Mouse (Mus musculus) heart, postnatal 14 days (tissue): Measurements from ENCODE around the gene Rac2. TPM values are rescaled to one million over a fixed set of nuclear protein-coding genes. Genes with fewer than 3 reads are reported as not detected.

Source experiments
- DNase-seq, 2 experiments: peaks; one replicate each; pipeline ENCODE4 v3.0.0; 2021 to 2022
- intact Hi-C: fragments of 180-260 bp; cut with DNase I; formaldehyde crosslinking; loops from one replicate; pipeline ENCODE4 v1.15.1; 2025
- total RNA-seq, 2 experiments: library from RNA; stranded (reverse); gene quantifications; 2 replicates each; pipeline ENCODE4 v1.2.3; 2021

Gene Rac2
- total RNA-seq, 2 experiments from 2014 or later: 3.9 to 18.7 TPM

DNA sequence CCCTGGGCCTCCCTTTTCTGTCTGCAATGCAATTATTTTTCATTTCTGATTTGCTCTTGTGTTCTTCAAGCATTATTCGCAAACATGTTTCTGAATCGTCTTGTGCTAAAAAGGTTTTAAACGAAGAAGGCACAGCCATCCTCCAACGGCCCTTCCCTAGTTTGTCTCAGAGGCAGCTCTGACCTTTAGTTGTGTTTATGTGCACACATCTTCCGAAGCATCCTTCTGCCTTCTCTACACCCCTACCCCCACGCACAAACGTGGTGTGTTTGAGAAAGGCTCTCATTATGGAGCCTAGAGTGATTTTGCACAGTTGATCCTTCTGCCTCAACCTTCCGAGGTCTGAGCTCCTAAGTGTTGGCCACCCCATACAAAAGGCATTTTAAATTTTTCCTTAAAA, 23.9 kb downstream of the Rac2 start:
- DNase-seq: no peak
- intact Hi-C loops: no loop called here

DNA sequence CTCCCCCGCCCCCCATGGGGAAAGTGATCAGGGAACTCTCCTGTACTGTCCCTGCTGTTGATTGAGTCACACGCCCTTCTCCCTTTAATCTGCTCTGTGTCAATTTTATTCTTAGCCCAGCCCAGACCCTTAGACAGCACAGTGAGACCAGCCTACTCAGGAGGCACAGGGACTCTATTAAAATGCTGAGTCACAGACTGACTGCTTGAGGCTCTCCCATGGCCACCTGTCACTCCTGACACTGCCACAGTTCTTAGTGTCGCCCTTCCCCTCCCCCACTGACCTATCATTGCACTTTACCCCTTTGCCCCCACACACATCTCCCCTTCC, 24.3 kb downstream of the Rac2 start:
- DNase-seq: no peak
- intact Hi-C loops: no loop called here

DNA sequence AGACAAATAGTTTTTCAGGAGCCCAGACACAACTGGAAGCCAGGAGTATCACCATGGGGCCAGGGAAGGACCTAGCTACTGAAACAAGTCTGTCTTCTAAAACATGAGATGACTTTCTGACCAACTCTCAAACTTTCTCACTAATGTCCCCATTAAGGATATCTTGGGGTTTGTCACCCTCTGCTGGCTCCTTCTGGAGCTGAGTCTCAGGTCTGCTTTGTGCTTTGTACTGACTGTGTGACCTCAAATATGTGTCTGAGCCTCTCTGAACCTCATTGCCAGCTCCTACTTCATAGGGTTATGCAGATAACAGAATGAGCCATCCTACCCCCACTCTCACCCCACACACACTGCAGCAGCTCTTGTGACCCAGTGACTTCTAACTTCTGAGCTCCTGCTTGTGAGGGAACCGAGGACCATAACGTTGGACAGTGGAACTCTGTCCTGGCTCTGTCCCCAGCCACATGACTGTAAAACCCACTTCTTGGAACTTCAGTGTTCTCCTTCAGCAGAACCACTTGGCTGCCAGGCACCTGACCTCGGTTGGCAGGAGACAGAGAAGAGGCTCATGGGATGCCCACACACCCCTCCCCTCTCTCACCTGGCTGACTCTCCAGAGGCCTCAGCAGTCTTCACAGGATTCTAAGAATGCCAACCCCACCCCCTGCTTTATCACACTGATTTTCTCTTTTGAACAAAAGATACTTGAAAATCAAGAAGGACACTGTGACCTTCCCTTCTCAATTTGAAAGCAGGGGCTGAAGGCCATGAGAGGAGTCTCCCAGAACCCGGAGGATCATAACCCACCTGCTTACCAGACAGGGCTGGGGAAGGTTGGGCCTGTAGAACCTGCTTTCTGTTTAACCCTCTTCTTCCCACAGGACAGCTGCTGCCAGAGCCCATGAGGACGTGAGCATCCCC, 24.9 kb downstream of the Rac2 start:
- intact Hi-C loops: no loop called here
- peak; percentile 39 to 49 for DNase-seq

DNA sequence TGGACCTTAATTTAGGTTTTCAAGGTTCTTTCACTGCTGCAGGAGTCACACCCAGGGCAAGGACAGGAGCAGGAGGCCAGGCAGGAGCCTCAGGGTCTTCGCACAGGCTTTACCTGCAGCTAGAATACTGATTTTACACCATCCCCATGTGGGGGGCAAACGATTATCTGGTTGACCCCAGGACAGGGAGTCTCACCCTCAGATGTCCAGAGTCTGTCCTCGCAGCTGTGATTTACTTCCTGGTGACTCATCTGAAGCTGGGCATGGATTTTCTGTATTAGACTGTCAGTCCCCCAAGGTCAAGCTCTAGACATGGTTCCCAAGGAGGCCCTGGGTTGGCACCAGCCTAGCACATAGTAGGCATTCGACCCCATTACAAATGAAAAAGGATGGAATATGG, 26.5 kb downstream of the Rac2 start:
- DNase-seq: no peak
- intact Hi-C loops: no loop called here

DNA sequence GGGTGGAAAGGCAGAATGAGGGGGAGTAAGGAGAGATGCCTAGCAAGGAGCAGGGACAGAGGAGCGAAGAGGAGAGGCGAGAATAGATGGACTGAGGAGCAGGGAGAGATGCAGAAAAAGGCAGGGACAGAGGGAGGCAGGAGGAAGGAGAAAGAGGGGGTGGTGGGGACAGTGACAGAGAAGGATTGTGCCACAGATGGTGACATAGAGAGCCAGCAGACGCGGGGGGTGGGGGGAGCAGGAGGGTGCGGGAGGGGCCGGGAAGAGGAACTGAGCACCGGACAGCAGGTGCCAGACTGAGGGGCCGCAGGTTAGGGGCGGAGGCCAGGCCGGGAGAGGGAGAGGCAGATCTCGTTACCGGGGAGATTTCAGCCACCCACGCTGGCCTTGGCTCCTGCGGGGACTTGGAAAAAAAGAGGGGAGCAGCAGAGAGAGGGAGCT, 28.0 kb downstream of the Rac2 start, which contains the start of gene Sstr3:
Gene Sstr3 (minus strand): TSS at position 125 of the 441 bp plus-strand sequence.
- intact Hi-C loops: no loop called here
- no peak for DNase-seq

DNA sequence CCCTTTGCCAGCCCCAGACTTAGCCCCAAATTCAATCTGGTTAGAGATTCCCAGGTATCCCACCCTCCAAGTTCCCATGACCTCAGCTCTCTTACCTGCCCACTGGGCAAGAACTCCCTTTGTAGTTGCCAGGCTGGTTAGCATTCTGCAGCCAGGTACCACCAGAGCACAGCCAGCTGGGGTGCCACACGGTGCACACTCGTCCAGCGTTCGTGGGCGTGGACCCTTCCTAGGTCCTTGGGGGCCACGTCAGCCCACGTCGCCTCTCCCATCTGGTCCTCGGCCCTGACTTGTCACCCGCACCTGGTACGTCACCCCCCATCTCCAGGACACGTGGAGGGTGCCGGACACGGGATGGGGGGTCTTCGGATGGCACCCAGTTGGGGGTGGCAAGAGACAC, 28.5 kb downstream of the Rac2 start:
- intact Hi-C loops: no loop called here
- DNase-seq: no peak

DNA sequence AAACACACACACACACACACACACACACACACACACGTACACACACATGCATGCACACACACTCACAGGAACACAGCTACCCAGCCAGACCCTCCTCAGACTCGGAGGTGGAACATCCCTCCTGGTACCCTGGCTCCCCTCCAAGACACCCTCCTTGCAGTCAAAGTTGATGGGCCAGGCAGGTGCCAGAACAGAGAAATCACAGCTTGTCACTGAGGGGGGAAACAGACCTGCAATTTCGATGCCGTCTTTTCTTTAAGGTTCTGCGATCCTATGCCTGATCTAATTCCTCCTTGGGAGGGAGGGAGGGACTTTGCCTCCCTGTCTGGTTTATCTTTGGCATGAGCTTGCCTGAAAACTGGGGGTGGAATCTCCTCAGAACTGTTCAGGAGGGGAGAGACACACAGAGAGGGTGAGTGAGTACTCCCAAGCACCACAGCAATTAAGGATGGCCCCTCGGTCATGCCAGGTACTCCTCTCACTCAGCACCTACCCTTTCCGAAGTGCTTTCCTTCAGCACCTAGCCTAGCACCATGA, 29.7 kb downstream of the Rac2 start:
- DNase-seq: no peak
- intact Hi-C loops: no loop called here

DNA sequence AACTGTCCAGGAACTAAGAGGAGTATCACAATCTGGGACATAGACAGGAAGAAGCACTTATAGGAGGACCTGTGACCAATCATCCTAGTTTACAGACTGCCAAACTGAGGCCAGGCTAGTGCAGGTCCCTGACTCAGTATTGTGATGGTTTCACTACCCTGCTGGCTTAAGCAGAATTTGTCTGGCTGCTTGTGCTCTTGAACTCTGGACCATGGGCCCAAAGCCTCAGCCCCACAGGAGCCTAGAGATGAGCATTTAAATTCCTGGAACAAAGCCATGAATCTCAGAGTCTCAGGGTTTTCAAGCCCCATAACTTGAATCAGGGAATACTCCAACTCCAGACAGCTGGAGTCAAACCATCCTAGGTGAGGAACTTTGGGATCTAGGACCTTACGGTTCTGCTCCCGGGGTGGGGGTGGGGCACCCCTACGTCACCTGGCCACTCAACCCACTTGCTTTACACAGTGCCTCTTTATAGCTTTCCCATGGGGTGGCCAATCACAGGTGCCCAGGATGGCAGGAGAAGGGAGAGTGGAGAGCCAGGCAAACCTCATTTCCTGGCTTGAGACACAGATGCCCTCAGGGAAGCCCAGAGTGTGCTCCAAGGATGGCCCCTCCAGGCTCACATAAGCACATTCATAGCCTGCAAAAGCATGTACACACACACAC, 30.4 kb downstream of the Rac2 start:
- DNase-seq: no peak
- intact Hi-C loops: no loop called here

DNA sequence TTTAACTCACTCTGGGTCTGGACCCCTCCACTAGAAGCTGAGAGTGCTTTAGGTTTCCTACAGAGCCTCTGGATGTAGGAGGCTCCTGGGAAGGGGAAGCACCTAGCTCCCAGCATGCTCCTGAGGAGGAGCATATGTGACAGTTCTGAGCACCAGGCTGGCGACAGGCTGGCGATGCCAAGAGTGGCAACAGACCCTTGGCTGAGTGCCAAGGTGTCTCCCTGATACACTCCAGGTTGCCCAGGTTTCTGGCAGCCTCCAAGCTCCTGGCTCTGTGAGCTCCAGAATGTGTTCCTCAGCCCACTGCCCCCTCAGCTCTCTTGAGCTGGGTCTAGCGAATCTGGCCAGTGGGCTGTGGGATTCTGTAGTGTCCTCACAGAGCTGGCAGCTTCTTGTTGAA, 31.0 kb downstream of the Rac2 start:
- intact Hi-C loops: no loop called here
- DNase-seq: peak; percentile 33 to 69

DNA sequence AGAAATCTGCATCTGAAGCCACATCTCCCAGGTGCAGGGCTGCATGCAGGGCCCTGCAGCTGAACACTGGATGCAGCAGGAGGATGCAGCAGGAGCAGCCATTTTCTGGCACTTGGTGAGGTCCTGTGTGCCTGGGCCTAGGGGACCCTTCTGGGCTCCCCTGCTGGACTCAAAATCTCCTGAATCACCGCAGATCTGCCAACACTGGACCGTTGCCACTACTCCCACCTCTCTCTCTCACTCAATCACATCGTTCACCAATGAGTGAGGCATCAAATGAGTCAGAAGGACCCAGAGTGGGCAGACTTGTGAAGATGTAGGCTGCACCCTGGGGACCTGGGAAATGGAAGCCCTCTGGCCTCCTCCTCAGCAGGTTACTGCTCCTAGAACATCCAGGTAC, 31.5 kb downstream of the Rac2 start:
- intact Hi-C loops: no loop called here
- no peak for DNase-seq

DNA sequence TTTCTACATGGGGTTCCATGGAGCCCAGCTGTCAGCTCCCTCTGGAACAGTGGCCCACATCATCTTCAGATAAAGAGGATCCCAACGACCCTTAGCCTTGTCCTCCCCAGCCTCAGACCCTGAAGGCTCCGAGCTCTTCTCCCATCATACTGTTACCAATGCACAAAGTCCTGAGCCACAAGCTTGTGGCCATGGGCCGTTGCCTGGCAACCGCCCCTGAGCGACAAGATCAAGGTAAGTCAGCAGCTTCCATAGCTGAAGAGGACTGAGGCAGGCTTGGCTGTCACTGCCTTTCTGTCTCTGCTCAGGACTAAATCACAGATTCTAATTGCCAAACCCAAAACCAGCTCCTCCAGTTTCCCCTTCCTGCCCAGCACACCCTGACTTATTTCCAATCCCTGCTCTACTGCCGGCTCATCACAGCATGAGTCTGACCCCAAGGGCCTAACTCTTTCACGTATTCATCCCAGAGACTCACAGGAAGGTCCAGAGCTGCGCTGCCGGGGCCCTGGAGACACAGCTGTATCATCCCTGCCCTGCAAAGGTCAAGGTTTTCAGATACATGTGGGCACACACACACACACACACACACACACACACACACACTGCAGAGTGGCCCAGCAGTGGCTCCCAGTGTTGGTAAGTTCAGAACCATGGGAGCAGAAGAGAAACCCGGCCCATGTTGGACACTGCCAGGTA, 36.7 kb downstream of the Rac2 start:
- DNase-seq: no peak
- intact Hi-C loops: loop anchor here (10.0 kb wide), 2 partner anchors 181 to 281 kb away; no protein-coding TSS in a partner anchor

DNA sequence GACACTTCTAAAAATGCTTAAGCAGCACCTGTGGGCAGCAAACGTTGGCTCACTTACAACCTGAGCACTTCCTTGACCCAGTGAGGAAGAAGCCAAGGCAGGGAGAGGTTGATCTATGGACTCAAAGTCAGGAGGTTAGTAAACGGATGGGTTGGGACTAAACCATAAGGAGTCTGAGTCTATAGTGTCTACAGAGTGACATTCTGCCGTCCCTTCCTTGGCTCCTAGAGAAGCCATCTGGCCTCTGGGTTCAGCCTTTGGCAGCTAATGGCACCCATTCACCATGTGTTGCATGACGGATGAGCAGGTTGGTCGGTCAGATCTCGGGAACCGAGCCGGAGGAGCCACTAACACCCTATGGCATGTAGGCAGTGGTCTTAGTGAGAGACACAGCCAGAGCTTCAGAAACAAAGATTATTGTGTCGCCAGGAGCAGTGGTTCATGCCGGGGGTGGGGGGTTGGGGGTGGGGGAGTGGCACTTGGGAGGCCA, 39.2 kb downstream of the Rac2 start:
- intact Hi-C loops: loop anchor here (5.0 to 10.0 kb wide), 4 partner anchors 49 to 356 kb away; no protein-coding TSS in a partner anchor
- no peak for DNase-seq

DNA sequence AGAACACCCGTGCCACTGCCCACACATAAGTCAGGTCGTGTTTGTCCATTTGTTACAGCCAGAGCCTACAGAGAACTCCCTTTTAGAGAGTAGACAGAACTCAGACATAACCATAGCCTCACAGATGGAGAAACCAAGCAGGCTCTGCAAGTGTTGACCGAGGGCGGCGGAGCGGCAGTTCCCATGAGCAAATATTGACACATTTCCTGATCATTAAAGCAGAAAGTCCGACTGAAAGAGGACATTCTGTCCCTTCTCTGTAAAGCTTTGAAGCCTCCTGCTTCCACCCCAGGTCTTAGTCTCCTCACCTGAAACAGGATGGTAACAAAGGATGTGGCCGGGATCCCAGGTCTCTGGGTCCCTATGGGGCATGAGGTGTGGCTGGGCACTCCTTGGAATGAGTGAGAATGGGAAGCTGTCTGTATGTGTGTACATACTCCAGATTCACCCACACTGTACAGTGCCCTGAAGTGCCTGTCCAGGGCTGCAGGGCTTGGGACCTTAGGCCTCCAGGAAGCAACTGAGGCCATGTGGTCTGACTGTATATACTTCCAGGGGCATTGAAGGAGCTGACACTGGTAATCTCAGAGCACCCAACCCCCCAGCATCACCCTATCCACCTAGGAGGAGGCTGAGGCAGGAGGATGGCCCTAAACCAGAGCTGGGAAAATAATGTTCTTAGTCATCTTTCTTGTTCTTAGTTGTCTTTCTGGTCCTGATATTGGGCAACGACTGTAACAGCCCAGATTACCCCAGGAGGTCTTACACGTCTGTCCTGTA, 39.8 kb downstream of the Rac2 start:
- intact Hi-C loops: loop anchor here (1.0 to 10.0 kb wide), 6 partner anchors 18 to 355 kb away; no protein-coding TSS in a partner anchor
- no peak for DNase-seq

DNA sequence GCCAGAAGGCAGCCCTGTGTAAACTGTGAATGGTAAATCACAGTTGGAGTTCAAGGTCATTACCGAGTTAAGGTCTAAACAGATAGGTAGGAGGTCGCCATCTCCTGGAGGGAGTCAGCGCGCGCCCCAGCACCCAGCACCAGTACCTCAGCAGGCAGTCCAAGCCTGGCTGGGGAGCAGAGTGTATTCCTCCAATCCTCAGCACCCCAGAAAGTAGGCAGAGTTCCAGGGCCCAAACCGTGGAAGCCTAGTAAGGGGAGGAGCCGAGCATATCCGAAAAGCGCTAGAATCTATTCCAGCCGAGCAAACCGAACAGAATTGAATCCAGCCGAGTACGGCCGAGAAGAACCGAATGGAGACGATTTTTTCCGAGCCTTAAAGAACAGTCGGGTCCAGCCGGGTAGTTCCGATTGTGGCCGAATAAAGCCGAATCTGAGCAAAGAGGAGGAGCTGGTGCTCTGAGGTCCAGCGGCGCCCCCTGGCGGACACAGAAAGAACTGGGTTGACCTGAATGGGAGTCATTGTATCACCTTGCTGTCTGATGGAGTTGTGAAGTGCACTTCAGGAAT, 40.6 kb downstream of the Rac2 start:
- intact Hi-C loops: loop anchor here (1.0 to 10.0 kb wide), 6 partner anchors 18 to 355 kb away; no protein-coding TSS in a partner anchor
- peak; percentile 98 for DNase-seq

DNA sequence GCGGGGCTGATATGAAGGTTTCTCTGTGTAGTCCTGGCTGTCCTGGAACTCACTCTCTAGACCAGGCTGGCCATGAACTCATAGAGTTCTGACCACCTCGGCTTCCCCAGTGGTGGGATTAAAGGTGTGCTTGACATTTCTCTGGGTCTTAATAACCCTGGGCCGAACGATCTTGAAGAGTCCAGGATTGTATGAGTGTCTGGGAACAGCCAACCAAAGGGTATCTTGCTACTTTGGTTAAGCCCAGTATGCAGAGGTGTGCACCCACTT, 41.2 kb downstream of the Rac2 start:
- peak in 1 of 2 experiments; percentile 28 for DNase-seq
- intact Hi-C loops: loop anchor here (5.0 to 10.0 kb wide), 4 partner anchors 51 to 354 kb away; no protein-coding TSS in a partner anchor

DNA sequence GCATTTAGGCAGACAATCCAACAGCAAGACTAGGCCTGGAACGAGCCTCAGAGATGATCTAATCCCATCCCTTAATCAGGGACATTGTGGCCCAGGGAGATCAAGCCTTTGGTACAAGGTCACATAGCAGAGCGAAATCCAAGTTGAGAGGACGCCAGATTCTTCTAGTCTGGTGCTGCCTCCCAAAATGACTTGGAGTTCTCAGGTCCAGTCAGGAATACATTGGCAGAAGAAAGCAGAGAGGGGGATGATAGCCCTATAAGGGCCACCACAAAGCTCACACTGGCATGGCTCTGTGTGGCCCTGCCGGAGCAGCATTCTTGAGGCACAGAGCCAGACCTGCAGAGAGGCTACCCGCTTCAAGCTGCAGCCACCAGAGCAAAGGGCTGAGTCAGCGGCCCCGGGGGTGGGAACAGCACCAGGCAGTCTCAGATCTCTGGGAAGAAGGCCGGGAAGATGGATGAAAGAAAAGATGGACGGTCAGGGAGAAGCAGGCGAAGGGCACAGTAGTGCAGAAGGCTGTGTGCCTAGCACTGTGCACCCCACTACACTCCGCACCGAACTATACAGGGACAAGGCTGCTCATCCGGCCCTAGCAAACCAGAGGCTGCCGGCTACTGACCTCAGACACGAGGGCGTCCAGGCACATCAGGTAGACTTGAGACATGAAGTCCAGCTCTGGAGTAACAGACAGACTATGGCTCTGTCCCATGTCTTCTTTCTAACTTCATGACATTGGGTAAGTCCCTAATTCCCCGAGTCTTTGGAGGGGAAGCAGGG, 41.7 kb downstream of the Rac2 start, which contains the start of gene C1qtnf6:
Gene C1qtnf6 (minus strand): TSS at position 746 of the 780 bp plus-strand sequence.
- intact Hi-C loops: loop anchor here (5.0 to 10.0 kb wide), 4 partner anchors 51 to 354 kb away; no protein-coding TSS in a partner anchor
- peak; percentile 79 to 84 for DNase-seq

DNA sequence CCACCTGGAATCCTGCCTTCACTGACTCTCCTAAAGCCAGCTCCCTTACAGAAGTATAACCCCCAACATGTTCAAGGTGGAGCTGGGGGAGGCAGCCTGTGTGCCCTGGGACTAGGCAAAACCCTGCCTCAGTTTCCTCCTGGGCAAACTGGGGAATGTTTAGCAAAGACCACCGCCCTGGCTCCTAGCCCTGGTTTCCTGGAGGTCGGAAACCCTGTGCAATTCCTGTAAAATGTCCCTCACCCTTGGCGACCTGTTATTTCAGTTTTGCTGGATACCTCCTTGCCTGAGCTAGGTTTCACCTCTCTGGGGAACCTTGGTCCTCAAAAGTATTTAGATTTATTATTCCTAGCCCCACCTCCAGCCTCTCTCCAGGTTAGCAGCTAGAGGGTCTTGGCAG, 42.4 kb downstream of the Rac2 start:
- no peak for DNase-seq
- intact Hi-C loops: loop anchor here (5.0 to 10.0 kb wide), 4 partner anchors 52 to 353 kb away; no protein-coding TSS in a partner anchor

DNA sequence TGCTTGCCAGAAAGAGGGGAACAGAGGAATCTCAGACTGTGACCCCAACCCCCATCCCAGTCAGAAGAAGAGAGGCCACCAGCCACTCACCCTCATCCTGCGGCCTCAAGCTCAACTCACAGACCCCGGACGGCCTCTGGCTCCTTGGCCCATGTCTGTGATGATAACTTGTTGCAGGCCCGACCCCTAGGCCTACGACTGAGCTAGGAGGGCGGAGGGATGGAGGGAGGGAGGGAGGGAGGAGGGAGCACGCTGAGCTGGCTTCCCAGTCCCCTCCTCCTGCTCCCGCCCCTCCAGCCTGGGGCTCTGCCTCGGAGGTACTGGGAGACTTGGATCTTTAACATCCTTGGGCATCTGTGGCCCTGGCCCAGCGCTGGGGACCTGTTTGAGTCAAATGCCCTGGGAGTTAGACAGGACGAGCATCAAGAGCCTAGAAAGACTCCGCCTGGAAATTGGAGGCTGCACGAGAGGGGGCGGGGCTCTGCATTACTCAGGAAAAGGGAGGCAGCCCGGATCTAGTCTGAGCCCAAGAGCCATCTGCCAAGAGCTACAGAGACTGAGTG, 43.1 kb downstream of the Rac2 start:
- DNase-seq: peak; percentile 78 to 83
- intact Hi-C loops: no loop called here
